12 mouse cellular contexts compared by ENCODE assay signal in the genomic region with DNA sequence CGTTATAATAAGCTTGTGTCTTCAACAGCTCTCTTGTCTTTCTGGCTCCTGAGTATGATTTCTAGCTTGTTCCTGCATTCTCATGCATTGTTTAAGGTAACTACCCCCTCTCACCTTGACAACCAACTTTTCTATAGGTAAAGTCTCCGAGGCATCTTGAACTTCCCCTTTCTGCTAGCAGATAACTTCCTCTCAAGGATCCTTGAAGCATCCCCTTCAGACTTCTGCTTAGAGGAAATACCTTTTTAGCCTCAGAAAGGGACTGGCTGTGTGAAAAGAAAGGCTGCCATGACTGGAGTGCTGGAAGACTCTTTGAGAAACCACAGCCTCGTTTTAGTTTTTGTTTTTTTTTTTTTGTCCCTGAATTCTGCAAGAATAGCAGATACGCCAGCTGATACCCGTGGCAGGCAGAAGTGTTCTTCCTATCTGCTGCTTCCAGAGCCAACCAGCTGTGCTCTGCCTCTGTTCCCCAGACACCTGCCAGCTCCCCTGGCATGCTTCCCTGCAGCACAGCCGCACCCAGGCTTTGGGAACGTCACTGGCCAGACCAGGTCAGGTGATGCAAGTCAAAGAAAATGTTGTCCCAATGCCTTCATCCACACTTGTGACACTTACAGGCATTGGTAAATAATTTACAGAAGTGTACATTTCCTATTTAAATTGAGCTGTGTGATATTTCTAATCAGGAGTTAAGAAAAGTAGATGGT. TPM values are rescaled to one million over a fixed set of nuclear protein-coding genes. Genes with fewer than 3 reads are reported as not detected.
DNase-seq lines count a peak whose midpoint lies in the region; ATAC-seq and TF ChIP-seq lines count a peak whose summit lies in the region.
"Had no signal": no experiment of that assay in that cellular context is flagged by ENCODE, and none has a peak within 500 bp of the region (broad histone marks: within the 10 kb centered on the region; RNA-seq: fewer than 3 reads in every experiment).

No protein-coding gene starts in this region.

- peak; percentile 21 for DNase-seq in gastrocnemius, adult 2 months
- DNase-seq in gastrocnemius, postnatal 4 days (ENCODE audit: low spot score in 2 of 2), result no peak
- DNase-seq in right cerebral cortex, postnatal 10 days (ENCODE audit: low spot score in 2 of 2), result peak; percentile 38
- no peak for DNase-seq in right cerebral cortex, postnatal 36 days (ENCODE audit: low spot score in 2 of 2)
- peak; percentile 8 for DNase-seq in heart, postnatal 4 days
- DNase-seq in splenic B cell, adult 2 months (ENCODE audit: low read depth, low spot score), result peak; percentile 67
- no peak for DNase-seq in ovary, adult 18-20 months (ENCODE audit: low spot score)
- DNase-seq: embryo, embryonic 11 days; kidney, adult 11 months had no signal

- H3K9ac ChIP-seq in neural tube, embryonic 15.5 days (replicated peaks), result no peak overlapping the region
- H3K9ac ChIP-seq: heart, embryonic 13.5 days had no signal

- no peak for ATAC-seq in neural tube, embryonic 15.5 days (ENCODE audit: low FRiP score)
- ATAC-seq: CD4-positive, CD25-positive, alpha-beta regulatory T cell, adult 4 months had no signal

- intact Hi-C loops in gastrocnemius, adult 2 months (cut with DNase I), result no loop called here

- no peaks in the 10 kb centered on the region for H3K36me3 ChIP-seq in splenic B cell, adult 2 months (ENCODE audit: control insufficient read depth, insufficient read depth, low read length, poor library complexity, severe bottlenecking)
- H3K36me3 ChIP-seq in neural tube, embryonic 15.5 days, result no peaks in the 10 kb centered on the region
- H3K36me3 ChIP-seq: heart, embryonic 13.5 days had no signal

- no peaks in the 10 kb centered on the region for H3K9me3 ChIP-seq in neural tube, embryonic 15.5 days (replicated peaks)

- TF ChIP-seq CTCF in gastrocnemius, adult 2 months (IDR thresholded peaks at IDR 0.05), result no peak

- no peak overlapping the region for H3K4me2 ChIP-seq in neural tube, embryonic 15.5 days
- H3K4me2 ChIP-seq: heart, embryonic 13.5 days had no signal

- H3K27me3 ChIP-seq in splenic B cell, adult 2 months (ENCODE audit: control insufficient read depth, insufficient read depth, low read length, poor library complexity, severe bottlenecking), result no peaks in the 10 kb centered on the region
- no peaks in the 10 kb centered on the region for H3K27me3 ChIP-seq in neural tube, embryonic 15.5 days (replicated peaks)
- H3K27me3 ChIP-seq: heart, embryonic 13.5 days had no signal

- H3K27ac ChIP-seq in gastrocnemius, adult 2 months, result no peak overlapping the region
- H3K27ac ChIP-seq in neural tube, embryonic 15.5 days (replicated peaks), result no peak overlapping the region
- H3K27ac ChIP-seq: heart, embryonic 13.5 days had no signal

- H3K4me1 ChIP-seq in neural tube, embryonic 15.5 days, result no peaks in the 10 kb centered on the region
- H3K4me1 ChIP-seq: heart, embryonic 13.5 days had no signal

- 68% methylated on average over 7 of the region's 7 CpGs for WGBS in neural tube, embryonic 15.5 days

- H3K4me3 ChIP-seq in gastrocnemius, adult 2 months, result no peak overlapping the region
- H3K4me3 ChIP-seq in neural tube, embryonic 15.5 days (replicated peaks), result no peak overlapping the region
- H3K4me3 ChIP-seq: heart, embryonic 13.5 days had no signal

RNA-seq across cellular contexts. Expression of a gene that starts 49.7 kb away (rescaled TPM):
- total RNA-seq in gastrocnemius, adult 2 months (2021), result 1 to 10 TPM; 2.5 to 3.0 TPM
- total RNA-seq in gastrocnemius, postnatal 4 days (2021), result 1 to 10 TPM; 8.7 to 8.9 TPM
- 1 to 10 TPM; 5.1 to 5.5 TPM for total RNA-seq in heart, postnatal 4 days (2021)
- polyA plus RNA-seq in neural tube, embryonic 15.5 days (2015; fragmentation: Nextera tagmentation; extraction: Ambion mirVana), result 11.7 and 15.0 TPM in 2 replicates

Comparison
In these comparisons a context has a peak if more than half of its experiments do, and no peak if none do; other contexts are left out.
1. DNase-seq: peak in gastrocnemius, adult 2 months (single experiment), right cerebral cortex, postnatal 10 days (2 of 2), heart, postnatal 4 days (single experiment) and splenic B cell, adult 2 months (single experiment); none in gastrocnemius, postnatal 4 days (0 of 2), right cerebral cortex, postnatal 36 days (0 of 2) and ovary, adult 18-20 months (single experiment).